Mouse (Mus musculus) retina, postnatal 7 days (tissue): ENCODE results near the gene Pias4.
"Not testable (repeated sequence)": the region's sequence is repeated elsewhere in the genome, so short reads cannot be mapped to it uniquely, and the experiment has no call there.

Experiments
- DNase-seq: peaks from one replicate; pipeline ENCODE4 v3.0.0-alpha.2; 2012; ENCODE audit warnings: low read depth, low spot score

Gene Pias4

GRCm38 (mm10) chr10:81173132-81173531, 5.4 kb upstream of the Pias4 start:
- peak; percentile 79 for DNase-seq

- DNase-seq = not testable (repeated sequence)
Measured at GRCm38 (mm10) chr10:81169411-81169900, 1.7 kb upstream of the Pias4 start.

GRCm38 (mm10) chr10:81168521-81169244, 960 bp upstream of the Pias4 start:
- DNase-seq = no peak

DNA sequence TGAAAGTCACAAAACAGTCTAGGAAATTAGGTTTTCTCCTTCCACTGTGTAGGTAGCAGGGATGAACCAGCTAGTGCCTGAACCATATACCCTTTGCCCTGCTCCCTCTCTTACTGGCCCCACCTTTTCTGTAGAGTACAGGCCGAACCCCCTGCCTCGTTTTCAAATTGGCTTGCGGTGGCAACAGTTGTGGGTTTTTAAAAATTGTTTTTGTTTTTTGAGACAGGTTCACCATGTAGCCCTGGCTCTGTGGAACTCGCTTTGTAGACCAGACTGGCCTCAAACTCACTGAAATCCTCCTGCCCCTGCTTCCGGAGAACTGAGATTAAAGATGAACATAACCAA, 336 bp upstream of the Pias4 start:
- no peak for DNase-seq

GRCm38 (mm10) chr10:81165118-81165517, 2.6 kb downstream of the Pias4 start:
- DNase-seq = no peak

- DNase-seq = no peak
Measured at GRCm38 (mm10) chr10:81162318-81162652, 5.4 kb downstream of the Pias4 start.

- no peak for DNase-seq
Measured at GRCm38 (mm10) chr10:81161602-81162317, 6.0 kb downstream of the Pias4 start.

- no peak for DNase-seq
Measured at GRCm38 (mm10) chr10:81154736-81155135, 13.0 kb downstream of the Pias4 start.

DNA sequence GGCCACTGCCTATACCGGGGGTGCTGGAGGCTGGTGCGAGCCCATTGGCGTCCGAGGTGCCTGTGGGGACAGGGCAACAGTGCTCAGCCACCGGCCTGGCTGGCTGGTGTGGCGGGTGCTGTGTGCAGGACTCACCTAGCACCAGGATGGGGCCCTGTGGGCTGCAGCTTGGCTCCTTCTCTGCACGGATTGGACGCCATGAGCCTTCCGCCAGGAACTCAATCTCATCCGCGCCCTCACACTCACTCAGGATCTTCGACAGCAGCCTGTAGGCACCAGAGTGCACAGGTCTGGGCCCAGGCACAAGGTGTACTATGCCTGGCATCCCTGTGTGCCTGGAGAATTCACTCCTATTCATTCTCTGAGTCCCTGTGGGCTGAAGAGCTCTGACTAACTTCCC, 13.4 kb downstream of the Pias4 start:
- DNase-seq = no peak

DNA sequence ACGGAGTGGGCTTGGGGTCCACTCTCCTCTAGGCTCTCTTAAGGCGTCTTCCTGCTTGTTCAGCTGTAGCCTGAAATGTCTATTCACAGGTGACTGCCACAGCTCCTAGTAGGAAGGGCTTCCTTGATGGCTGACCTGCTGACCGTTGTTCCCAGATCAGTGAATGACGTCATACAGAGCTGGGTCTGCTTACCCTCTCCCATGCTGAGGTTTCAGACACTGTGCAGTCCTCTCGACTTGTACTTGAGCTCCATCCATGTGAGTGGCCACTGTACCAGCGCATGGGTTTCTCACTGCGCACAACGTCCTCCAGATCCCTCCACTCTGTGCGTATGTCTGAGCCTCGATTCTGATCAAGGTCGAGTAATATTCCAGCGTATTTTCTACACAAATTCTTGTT, 15.1 kb downstream of the Pias4 start:
- no peak for DNase-seq

GRCm38 (mm10) chr10:81151261-81151660, 16.5 kb downstream of the Pias4 start:
- no peak for DNase-seq

DNA sequence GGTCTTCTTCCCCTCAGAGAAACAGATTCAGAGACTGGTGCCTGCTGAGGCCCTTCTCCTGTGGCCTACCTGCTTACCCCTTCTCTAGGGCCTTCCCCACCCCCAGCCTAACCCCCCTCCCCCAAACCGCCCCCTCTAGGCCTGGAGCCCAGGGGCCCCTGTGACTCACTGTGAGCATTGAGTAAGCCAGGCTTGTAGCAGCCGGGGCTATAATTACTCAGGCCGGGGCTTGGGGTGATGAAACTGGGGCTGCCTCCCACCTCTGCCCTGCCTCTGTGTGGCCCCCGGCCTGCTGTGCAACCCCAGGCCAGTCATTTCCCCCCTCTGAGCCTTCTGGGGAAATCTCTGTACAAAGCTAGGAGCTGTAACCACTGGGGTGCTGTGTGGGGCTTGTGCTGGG, 21.4 kb downstream of the Pias4 start:
- DNase-seq = no peak

DNA sequence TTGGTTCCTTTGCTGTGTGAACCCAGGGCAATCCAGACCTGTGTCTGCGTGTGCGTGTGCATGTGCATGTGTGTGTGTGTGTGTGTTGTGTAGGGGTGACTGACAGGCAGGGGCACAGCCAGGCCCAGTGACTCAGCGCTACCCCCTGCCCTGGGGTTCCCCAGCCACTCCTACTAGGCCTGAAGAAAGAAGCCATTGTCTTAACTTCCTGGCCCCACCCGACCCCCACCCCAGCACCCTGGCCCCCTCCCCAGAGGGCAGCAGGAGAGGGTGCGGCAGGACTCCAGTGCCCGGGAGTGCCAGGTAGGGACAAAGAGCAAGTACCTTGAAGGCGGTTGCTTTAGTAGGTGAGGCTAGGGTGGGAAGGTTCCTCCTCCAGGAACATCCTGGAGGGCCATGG, 21.9 kb downstream of the Pias4 start:
- DNase-seq = no peak

DNA sequence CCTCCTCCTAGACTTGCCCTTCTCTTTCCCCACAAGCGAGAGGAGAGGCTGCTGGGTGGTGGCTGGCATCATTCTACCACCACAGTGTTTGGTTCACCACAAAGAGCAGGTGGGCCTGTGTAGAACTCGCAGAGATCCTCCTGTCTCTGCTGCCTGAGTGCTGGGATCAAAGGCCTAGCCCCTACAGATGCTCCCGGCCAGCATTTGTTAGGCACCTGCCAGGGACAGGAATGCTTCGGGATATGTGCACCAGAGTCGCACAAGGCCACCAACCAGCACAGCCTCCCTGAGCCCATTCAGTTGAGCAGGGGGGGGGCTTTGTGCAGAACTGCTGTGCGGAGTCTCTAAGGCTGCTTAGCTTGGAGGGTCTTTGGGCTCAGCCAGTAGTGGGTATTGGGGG, 22.4 kb downstream of the Pias4 start:
- no peak for DNase-seq

DNA sequence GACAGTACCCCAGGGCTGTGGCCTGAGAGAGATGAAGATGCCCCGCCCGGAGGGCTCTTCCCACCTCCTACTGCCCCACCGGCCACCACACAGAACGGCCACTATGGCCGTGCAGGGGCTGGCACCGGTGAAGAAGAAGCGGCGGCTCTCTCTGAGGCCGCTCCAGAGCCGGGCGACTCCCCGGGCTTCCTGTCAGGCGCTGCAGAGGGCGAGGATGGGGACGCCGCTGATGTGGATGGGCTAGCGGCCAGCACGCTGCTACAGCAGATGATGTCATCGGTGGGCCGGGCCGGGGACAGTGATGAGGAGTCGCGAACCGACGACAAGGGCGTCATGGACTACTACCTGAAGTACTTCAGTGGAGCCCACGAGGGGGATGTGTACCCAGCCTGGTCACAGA, 23.1 kb downstream of the Pias4 start:
- no peak for DNase-seq

DNA sequence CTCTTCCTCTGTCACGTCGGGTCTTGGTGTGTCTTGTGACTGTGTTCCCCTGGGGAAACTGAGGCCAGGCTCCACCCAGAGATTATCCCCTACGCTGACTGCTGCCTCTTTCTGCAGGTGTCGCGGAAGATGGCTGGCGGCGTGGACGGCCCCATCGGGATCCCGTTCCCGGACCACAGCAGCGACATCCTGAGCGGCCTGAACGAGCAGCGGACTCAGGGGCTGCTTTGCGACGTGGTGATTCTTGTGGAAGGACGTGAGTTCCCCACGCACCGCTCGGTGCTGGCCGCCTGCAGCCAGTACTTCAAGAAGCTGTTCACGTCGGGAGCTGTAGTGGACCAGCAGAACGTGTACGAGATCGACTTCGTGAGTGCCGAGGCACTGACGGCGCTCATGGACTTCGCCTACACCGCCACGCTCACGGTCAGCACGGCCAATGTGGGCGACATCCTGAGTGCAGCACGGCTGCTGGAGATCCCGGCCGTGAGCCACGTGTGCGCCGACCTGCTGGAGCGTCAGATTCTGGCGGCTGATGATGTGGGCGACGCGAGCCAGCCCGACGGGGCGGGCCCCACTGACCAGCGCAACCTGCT, 23.8 kb downstream of the Pias4 start:
- no peak for DNase-seq

- no peak for DNase-seq
Measured at GRCm38 (mm10) chr10:81143157-81143633, 24.5 kb downstream of the Pias4 start.

DNA sequence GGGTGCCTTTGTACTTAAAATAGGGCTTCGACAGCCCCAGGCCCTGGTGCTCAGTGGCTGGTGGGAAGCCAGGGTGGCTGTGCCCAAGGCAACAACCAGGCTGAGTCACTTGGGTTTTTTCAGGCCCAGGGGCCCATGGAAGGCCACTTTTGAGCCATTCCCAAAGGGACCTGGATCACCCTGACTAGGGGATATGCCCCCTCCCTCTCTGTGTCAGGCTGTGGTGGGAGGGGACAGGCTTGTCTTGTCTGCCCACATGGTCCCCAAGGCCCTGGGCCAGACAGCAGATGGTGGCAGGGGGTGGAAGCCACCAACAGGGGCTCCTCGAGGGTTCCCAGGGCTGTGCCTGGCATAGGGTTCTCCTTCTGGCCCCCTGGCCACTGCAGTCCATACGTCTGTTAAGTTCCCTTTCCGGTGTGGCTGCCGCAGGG, 25.2 kb downstream of the Pias4 start:
- DNase-seq = no peak

DNA sequence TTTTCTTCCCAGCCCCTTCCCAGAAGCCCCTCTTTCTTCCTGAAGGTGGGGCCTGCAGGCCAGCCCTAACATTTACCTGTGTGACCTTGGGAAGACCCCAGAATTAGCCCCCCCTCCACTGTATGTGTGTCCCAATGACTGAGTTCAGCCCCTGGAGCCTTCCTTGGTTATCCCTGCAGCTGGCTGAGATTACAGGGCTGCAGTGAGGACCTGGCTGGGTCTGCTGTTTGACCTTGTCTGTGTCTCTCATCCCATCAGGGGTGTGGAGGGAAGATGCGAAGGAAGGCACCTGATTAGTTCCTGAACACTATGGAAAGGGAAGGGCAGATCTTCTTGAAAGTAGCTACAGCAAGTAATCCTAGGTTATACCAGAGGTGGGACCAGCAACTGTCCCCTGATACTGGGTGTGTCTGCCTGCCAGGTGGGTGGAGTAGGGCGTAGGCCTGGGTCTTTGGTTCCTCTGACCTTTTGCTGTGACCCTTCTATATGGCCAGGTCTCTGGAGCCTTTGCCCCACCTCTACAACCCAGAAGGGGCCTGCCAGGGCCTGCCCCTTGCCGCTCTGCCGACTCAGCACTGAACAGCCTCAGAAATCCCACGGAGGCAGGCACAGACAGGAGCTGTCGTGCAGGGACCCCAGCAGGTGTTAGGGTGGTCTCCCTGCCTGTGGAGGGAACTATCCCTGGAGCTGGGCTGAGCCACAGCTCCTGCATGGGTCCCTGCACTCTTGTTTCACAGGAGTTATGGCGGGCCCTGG, 26.1 kb downstream of the Pias4 start:
- DNase-seq = no peak

GRCm38 (mm10) chr10:81140717-81141454, 26.8 kb downstream of the Pias4 start:
- DNase-seq = no peak

- DNase-seq = no peak
Measured at GRCm38 (mm10) chr10:81140005-81140404, 27.7 kb downstream of the Pias4 start.

DNA sequence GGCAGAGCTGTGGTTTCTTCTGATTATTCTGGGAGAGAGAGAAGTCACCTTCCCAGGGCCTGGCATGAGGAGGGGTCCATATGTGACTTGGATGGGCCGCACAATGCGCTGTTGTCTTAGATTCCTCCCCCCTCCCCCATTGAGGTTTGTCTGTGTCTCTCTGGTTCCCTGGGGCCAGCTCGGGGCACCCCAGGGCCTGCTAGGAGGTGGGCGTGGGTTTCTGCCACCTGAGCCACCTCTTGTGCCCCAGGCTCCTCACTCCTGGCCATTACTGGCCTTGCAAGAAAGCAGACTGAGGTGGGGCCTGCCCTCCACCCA, 28.2 kb downstream of the Pias4 start:
- DNase-seq = no peak
